Mouse (Mus musculus) liver, embryonic 14.5 days (tissue): ENCODE results near the gene Defb22. TPM values are rescaled to one million over a fixed set of nuclear protein-coding genes. Genes with fewer than 3 reads are reported as not detected.

Experiments used
- ATAC-seq: fragments of 200-750 bp; cut with Nextera tagmentation; 2 replicates; pipeline ENCODE4 v1.8.0; 2017; ENCODE audit warnings: moderate number of reproducible peaks, mild to moderate bottlenecking, moderate library complexity; ENCODE audit not compliant: insufficient read depth
- DNase-seq, 3 experiments: peaks; one replicate each; pipeline ENCODE4 v3.0.0-alpha.2; 2012 to 2013; ENCODE audit warnings: low read depth in 3 of 3, low spot score in 3 of 3
- H3K27ac ChIP-seq: fragments of 300-500 bp; sonication (generic); 2 replicates; pipeline ENCODE4 v1.5.1; 2014; ENCODE audit warnings: moderate library complexity, mild to moderate bottlenecking, control low read depth, inconsistent platforms
- H3K27me3 ChIP-seq: fragments of 300-500 bp; sonication (generic); 2 replicates; pipeline ENCODE4 v1.6.1; 2014; ENCODE audit warnings: mild to moderate bottlenecking, low read length, moderate library complexity; ENCODE audit not compliant: control insufficient read depth, insufficient read depth
- H3K36me3 ChIP-seq: fragments of 300-500 bp; sonication (generic); replicated peaks from 2 replicates; pipeline ENCODE4 v1.6.1; 2014; ENCODE audit warnings: low read depth; ENCODE audit not compliant: control insufficient read depth, insufficient read depth
- H3K4me1 ChIP-seq, 2 experiments: fragments of 200-500 bp in 1 of 2; fragments of 300-500 bp in 1 of 2; sonication (generic) in 1 of 2; replicated peaks; 2 replicates each; pipeline ENCODE4 v1.6.1; 2012 to 2014; ENCODE audit warnings: antibody characterized with exemption in 1 of 2, inconsistent platforms in 1 of 2, low read length in 1 of 2; ENCODE audit not compliant: control insufficient read depth in 2 of 2, insufficient read depth in 2 of 2
- H3K4me2 ChIP-seq: fragments of 300-500 bp; sonication (generic); 2 replicates; pipeline ENCODE4 v1.6.1; 2014; ENCODE audit warnings: low read depth, mild to moderate bottlenecking, control low read depth, moderate library complexity
- H3K4me3 ChIP-seq, 2 experiments: fragments of 200-500 bp in 1 of 2; fragments of 300-500 bp in 1 of 2; sonication (generic) in 1 of 2; 2 replicates each; pipeline ENCODE4 v1.5.1; 2012 to 2014; ENCODE audit warnings: low read depth in 2 of 2, low read length in 2 of 2, mild to moderate bottlenecking in 2 of 2, control low read depth in 1 of 2, inconsistent platforms in 1 of 2, moderate library complexity in 1 of 2; ENCODE audit not compliant: insufficient read depth in 1 of 2
- H3K9ac ChIP-seq: fragments of 300-500 bp; sonication (generic); replicated peaks from 2 replicates; pipeline ENCODE4 v1.6.1; 2014; ENCODE audit warnings: mild to moderate bottlenecking, control low read depth, moderate library complexity
- H3K9me3 ChIP-seq: fragments of 300-500 bp; sonication (generic); 2 replicates; pipeline ENCODE4 v1.6.1; 2016; ENCODE audit warnings: low read length, mixed read lengths; ENCODE audit not compliant: control insufficient read depth
- CTCF ChIP-seq: IDR thresholded peaks from 2 replicates; pipeline ENCODE4 v1.5.1; 2016; ENCODE audit warnings: antibody characterized with exemption, low read depth, control low read depth
- EP300 ChIP-seq: IDR thresholded peaks from 2 replicates; pipeline ENCODE4 v1.6.1; 2016; ENCODE audit warnings: antibody characterized with exemption, low read depth
- WGBS: fragments of 180-500 bp; shearing (Covaris S2); extraction: QIAGEN DNeasy Blood & Tissue Kit; methylation state at CpG from one replicate; pipeline ENCODE4 v1.1.7; 2014; ENCODE audit not compliant: insufficient replicate concordance; 5-methylcytosine and 5-hydroxymethylcytosine counted together
- polyA plus RNA-seq, 2 experiments: library from polyadenylated mRNA; depleted of rRNA in 1 of 2; stranded (reverse) in 1 of 2; unstranded in 1 of 2; fragments of >200 nt; fragmentation: Nextera tagmentation in 1 of 2; extraction: Ambion mirVana in 1 of 2; gene quantifications; 2 replicates each; pipeline versions ENCODE4 v1.2.1 to v1.2.3; 2012 to 2014

Gene Defb22
- polyA plus RNA-seq, 2 experiments: not detected

DNA sequence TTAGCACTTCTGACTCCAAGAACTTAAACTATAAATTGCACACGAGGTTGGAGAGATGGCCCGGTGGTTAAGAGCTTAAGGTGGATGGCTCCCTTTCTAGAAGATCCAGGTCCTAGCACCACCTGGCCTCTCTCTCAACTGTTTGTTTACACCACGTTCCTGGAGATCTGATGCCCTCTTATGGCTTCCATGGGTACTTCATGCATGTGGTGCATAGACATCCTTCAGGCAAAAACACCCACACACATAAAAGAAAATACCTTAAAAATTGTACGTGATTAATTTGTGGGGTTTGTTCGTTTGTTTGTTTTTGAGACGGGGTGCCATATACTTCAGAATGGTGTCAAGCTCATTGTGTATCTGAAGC is 10.9 kb upstream of the Defb22 start:
- DNase-seq (no peak), ATAC-seq (no peak)
- H3K27ac ChIP-seq: no peak overlapping the region
- H3K4me2 ChIP-seq: no peak overlapping the region
- no peak overlapping the region for H3K9ac ChIP-seq
- no peaks in the 10 kb centered on the region for H3K4me1 ChIP-seq
- H3K27me3 ChIP-seq: no peaks in the 10 kb centered on the region
- no peaks in the 10 kb centered on the region for H3K36me3 ChIP-seq
- 61% methylated on average over 6 of the region's 6 CpGs for WGBS
- TF ChIP-seq CTCF (peak; percentile 28; the same call in 1 of the 2 replicates), EP300 (no peak)
- no peaks in the 10 kb centered on the region for H3K9me3 ChIP-seq
- H3K4me3 ChIP-seq: no peak overlapping the region

DNA sequence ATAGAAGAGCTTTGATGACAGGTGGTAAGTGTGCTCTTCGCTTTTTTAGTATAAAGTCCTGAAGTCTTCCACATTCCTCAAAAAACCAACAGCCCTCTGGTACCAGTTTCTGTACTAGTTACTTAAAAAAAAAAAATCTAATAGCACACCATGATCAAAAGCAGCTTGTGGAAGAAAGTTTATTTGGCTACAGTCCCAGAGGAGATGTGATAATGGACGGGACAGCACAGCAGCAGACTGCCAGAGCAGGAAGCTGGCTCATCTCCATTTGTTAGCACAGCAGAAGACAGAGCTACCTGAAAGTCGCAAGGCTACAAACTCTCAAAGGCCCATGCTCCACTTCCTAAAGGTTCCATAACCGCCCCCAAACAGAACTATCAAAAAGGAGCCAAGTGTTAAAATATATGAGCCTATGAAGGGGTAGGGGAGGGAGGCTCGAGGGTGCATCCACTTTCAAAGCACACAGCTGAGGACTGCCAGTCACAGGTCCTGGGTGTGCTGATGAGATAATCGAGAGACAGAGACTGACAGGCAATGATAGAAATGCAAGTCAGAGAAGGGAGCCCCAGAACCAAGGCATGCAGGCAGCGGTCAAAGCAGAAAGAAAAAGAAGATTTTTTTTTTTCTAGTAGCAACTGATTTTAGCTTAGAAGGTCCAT is 10.4 kb upstream of the Defb22 start:
- Histone ChIP-seq H3K4me1 (no peaks in the 10 kb centered on the region), H3K27ac (no peak overlapping the region), H3K4me3 (no peak overlapping the region), H3K36me3 (no peaks in the 10 kb centered on the region), H3K9me3 (no peaks in the 10 kb centered on the region), H3K27me3 (no peaks in the 10 kb centered on the region), H3K4me2 (no peak overlapping the region), H3K9ac (no peak overlapping the region)
- 43% methylated on average over 7 of the region's 7 CpGs for WGBS
- TF ChIP-seq CTCF (no peak), EP300 (no peak)
- DNase-seq (no peak), ATAC-seq (no peak)

DNA sequence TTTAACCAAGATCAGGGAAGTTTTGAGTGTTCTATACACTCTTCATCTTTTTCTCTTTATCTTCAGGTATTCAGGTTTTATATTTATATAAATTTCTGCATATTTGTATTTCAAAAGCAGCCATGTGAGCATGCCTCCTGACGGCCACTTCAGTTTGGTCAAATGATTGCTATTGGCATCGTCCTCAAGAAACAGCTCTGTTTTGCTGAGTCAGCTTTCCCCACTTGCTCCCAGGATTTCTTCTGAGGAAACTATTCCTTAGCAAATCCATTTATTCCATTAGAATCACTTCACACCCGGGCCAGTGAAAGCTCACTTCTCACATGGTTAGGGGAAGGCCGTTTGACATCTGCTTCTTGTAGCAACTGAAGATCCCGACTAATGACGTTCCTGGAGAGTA is 8.1 kb upstream of the Defb22 start:
- Histone ChIP-seq H3K9me3 (no peaks in the 10 kb centered on the region), H3K4me1 (no peaks in the 10 kb centered on the region), H3K36me3 (no peaks in the 10 kb centered on the region), H3K9ac (no peak overlapping the region), H3K27ac (no peak overlapping the region), H3K27me3 (no peaks in the 10 kb centered on the region), H3K4me2 (no peak overlapping the region), H3K4me3 (no peak overlapping the region)
- TF ChIP-seq CTCF (no peak), EP300 (no peak)
- ATAC-seq: no peak
- DNase-seq: no peak
- 63% methylated on average over 6 of the region's 6 CpGs for WGBS

DNA sequence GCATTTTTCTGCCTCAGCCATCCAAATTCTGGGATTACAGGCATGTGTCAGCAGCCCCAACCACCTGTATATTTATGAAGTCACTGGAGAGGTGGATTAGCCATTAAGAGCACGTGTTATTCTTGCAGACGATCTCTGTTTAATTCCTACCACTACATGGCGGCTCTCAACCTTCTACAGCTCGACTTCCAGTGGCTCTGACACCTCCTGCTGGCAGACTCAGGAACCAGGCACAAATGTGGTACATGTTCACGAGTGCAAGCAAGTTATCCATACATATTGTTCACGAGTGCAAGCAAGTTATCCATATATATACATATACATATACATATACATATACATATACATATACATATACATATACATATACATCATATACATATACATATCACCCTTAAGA is 3.2 kb upstream of the Defb22 start:
- no peaks in the 10 kb centered on the region for H3K27me3 ChIP-seq
- H3K4me3 ChIP-seq: no peak overlapping the region
- no peaks in the 10 kb centered on the region for H3K36me3 ChIP-seq
- TF ChIP-seq CTCF (0 out of 2 replicates have a peak, but pooled peaks have one; percentile 20), EP300 (no peak)
- no peaks in the 10 kb centered on the region for H3K4me1 ChIP-seq
- no peaks in the 10 kb centered on the region for H3K9me3 ChIP-seq
- H3K27ac ChIP-seq: no peak overlapping the region
- no peak overlapping the region for H3K4me2 ChIP-seq
- 53% methylated on average over 6 of the region's 6 CpGs for WGBS
- ATAC-seq (no peak), DNase-seq (no peak)
- H3K9ac ChIP-seq: no peak overlapping the region

DNA sequence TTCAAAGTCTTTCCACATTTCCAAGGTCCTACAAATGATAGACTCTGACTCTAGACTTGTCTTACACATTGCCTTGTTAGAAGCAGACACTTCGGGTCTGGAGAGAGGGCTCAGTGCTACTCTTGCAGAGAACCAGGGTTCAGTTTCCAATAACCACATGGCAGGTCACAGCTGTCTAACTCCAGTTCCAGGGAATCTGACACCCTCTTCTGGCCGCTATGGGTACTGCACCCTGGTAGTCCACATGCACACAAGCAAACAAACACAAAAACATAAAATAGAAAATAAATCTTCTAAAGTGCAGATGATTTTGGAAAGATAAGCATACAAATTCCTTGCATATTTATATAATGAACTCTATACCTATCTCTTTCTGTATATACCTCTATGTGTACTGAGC is 2.9 kb downstream of the Defb22 start:
- Histone ChIP-seq H3K4me3 (no peak overlapping the region), H3K27me3 (no peaks in the 10 kb centered on the region), H3K4me1 (no peaks in the 10 kb centered on the region), H3K9ac (no peak overlapping the region), H3K36me3 (no peaks in the 10 kb centered on the region), H3K4me2 (no peak overlapping the region), H3K9me3 (no peaks in the 10 kb centered on the region), H3K27ac (no peak overlapping the region)
- WGBS: 59% methylated on average over 2 of the region's 2 CpGs
- TF ChIP-seq CTCF (peak; percentile 69), EP300 (no peak)
- ATAC-seq (no peak), DNase-seq (no peak)
